Comparison of ENCODE assay signal across 9 mouse cellular contexts in the genomic region with DNA sequence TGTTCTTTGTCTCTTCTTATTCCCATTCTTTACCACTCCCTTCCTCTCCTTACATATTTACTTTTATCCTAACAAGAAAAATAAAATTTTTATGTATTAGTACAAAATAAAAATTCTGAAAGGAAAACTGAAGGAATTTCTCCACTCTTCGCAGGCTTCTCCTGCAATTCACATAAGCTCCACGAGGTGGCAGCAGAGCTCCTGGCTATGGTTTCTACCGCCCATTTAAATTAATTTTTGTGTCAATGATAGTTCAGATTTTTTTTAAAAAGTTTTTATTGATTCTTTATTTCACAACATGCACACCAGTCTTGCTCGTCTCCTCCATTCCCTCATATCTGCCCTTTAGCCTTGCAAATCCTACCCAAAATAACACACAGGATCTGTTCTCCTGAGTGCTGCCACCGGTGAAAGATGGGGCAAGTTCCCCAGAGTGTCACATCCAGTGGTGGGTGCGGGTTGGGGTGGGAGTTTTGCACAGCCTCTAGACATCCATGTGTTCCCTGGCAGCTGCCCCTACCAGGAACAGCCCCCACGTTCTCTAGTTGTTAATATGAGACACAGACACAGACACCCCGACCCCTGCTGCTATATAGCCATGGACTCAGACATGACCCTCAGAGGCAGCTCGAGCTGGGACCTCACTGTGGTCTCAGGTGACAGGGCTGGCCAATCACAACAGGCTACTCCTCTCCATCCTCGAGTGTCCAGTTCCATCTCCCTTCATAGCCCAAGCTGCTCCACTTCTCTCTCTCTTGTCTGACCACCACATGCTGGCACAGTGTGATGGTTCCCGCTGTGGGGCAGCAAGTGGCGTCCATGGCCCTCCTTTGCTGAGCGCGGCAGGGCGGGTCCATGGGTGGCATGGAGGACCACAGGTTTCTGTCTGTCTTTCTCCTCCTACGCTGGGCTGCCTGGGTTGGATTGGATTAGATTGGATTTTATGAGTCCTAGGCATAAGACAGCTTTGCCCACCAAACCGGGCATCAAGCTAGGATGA. TPM values are rescaled to one million over a fixed set of nuclear protein-coding genes. Genes with fewer than 3 reads are reported as not detected.
A peak's percentile ranks its signal among the peaks of the same experiment; 100 is the strongest.
DNase-seq lines count a peak whose midpoint lies in the region; ATAC-seq lines count a peak whose summit lies in the region.
"Had no signal": no experiment of that assay in that cellular context is flagged by ENCODE, and none has a peak within 500 bp of the region (broad histone marks: within the 10 kb centered on the region; RNA-seq: fewer than 3 reads in every experiment).

No protein-coding gene starts in this region.

- H3K4me2 ChIP-seq in hindbrain, embryonic 14.5 days (replicated peaks) = no peak overlapping the region
- H3K4me2 ChIP-seq in limb, embryonic 13.5 days (replicated peaks) = no peak overlapping the region

- ATAC-seq in hindbrain, embryonic 14.5 days (ENCODE audit: low FRiP score) = no peak
- peak; percentile 54 for ATAC-seq in limb, embryonic 13.5 days (ENCODE audit: low FRiP score, low read depth)

- no peak overlapping the region for H3K9ac ChIP-seq in hindbrain, embryonic 14.5 days
- H3K9ac ChIP-seq in limb, embryonic 13.5 days = no peak overlapping the region

- H3K9me3 ChIP-seq in hindbrain, embryonic 14.5 days (ENCODE audit: control insufficient read depth, low read length) = no peaks in the 10 kb centered on the region
- no peaks in the 10 kb centered on the region for H3K9me3 ChIP-seq in limb, embryonic 13.5 days

- H3K27ac ChIP-seq in hindbrain, embryonic 14.5 days = no peak overlapping the region
- no peak overlapping the region for H3K27ac ChIP-seq in limb, embryonic 13.5 days

- no peaks in the 10 kb centered on the region for H3K36me3 ChIP-seq in hindbrain, embryonic 14.5 days (replicated peaks; ENCODE audit: control insufficient read depth, insufficient read depth)
- H3K36me3 ChIP-seq in limb, embryonic 13.5 days = no peaks in the 10 kb centered on the region
- H3K36me3 ChIP-seq in splenic B cell, adult 2 months (ENCODE audit: control insufficient read depth, insufficient read depth, low read length, poor library complexity, severe bottlenecking) = no peaks in the 10 kb centered on the region

- H3K27me3 ChIP-seq in hindbrain, embryonic 14.5 days (ENCODE audit: control insufficient read depth, insufficient read depth, low read length) = no peaks in the 10 kb centered on the region
- no peaks in the 10 kb centered on the region for H3K27me3 ChIP-seq in limb, embryonic 13.5 days
- no peaks in the 10 kb centered on the region for H3K27me3 ChIP-seq in splenic B cell, adult 2 months (ENCODE audit: control insufficient read depth, insufficient read depth, low read length, poor library complexity, severe bottlenecking)

- H3K4me1 ChIP-seq in hindbrain, embryonic 14.5 days (replicated peaks; ENCODE audit: control insufficient read depth, insufficient read depth, low read length) = no peaks in the 10 kb centered on the region
- no peaks in the 10 kb centered on the region for H3K4me1 ChIP-seq in limb, embryonic 13.5 days

- peak; percentile 19 for DNase-seq in adrenal gland, adult 2 months
- DNase-seq in adrenal gland, adult 8-10 months = no peak
- peak; percentile 28 for DNase-seq in ovary, postnatal 36 days (ENCODE audit: low spot score)
- DNase-seq in ovary, adult 18-20 months (ENCODE audit: low spot score) = no peak
- DNase-seq in cerebellum, postnatal 36 days = peak; percentile 27 to 44
- peak; percentile 67 for DNase-seq in hindbrain, embryonic 14.5 days (ENCODE audit: low spot score)
- DNase-seq in splenic B cell, adult 2 months (ENCODE audit: low read depth, low spot score) = peak; percentile 63

- WGBS in hindbrain, embryonic 14.5 days = 50% methylated on average over 17 of the region's 17 CpGs
- 45% methylated on average over 17 of the region's 17 CpGs for WGBS in limb, embryonic 13.5 days

- no peak overlapping the region for H3K4me3 ChIP-seq in hindbrain, embryonic 14.5 days (replicated peaks; ENCODE audit: low read length)
- no peak overlapping the region for H3K4me3 ChIP-seq in limb, embryonic 13.5 days

RNA-seq across cellular contexts. Expression of a gene that starts 18.3 kb away (rescaled TPM):
- not detected for total RNA-seq in adrenal gland, adult 2 months (2021)
- polyA plus RNA-seq in adrenal gland, adult 2 months (2012; rRNA removed) = not detected in 2 replicates
- not detected for total RNA-seq in adrenal gland, adult 8-10 months (2022)
- not detected in 2 replicates for polyA plus RNA-seq in hindbrain, embryonic 14.5 days (2014; fragmentation: Nextera tagmentation; extraction: Ambion mirVana)
- 0.83 and 1.1 TPM in 2 replicates for polyA plus RNA-seq in limb, embryonic 13.5 days (2015; fragmentation: Nextera tagmentation; extraction: Ambion mirVana)
- polyA plus RNA-seq: heart, embryonic 14.5 days had no signal

Comparison
In these comparisons a context has a peak if more than half of its experiments do, and no peak if none do; other contexts are left out.
1. DNase-seq: peak in adrenal gland, adult 2 months (single experiment), ovary, postnatal 36 days (single experiment), cerebellum, postnatal 36 days (2 of 2), hindbrain, embryonic 14.5 days (single experiment) and splenic B cell, adult 2 months (single experiment); none in adrenal gland, adult 8-10 months (single experiment) and ovary, adult 18-20 months (single experiment).